ENCODE assay signal across 8 mouse cellular contexts in the genomic region with DNA sequence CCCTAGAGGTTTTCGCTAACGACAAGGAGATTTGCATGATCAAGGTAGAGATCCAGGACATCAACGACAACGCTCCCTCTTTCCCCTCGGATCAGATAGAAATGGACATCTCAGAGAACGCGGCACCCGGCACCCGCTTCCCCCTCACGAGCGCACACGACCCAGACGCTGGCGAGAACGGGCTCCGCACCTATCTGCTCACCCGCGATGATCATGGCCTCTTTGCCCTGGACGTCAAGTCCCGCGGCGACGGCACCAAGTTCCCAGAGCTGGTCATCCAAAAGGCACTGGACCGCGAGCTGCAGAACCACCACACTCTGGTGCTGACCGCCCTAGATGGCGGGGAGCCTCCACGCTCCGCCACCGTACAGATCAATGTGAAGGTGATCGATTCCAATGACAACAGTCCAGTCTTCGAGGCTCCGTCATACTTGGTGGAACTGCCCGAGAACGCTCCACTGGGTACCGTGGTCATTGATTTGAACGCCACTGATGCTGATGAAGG. TPM values are rescaled to one million over a fixed set of nuclear protein-coding genes. Genes with fewer than 3 reads are reported as not detected.
DNase-seq lines count a peak whose midpoint lies in the region; ATAC-seq and TF ChIP-seq lines count a peak whose summit lies in the region.

No protein-coding gene starts in this region.

- WGBS in cerebellum, adult 2 months, result 2% methylated on average over 37 of the region's 37 CpGs
- 4% methylated on average over 37 of the region's 37 CpGs for WGBS in lung, postnatal 0 days
- WGBS in hindbrain, embryonic 14.5 days, result 5% methylated on average over 37 of the region's 37 CpGs
- 4% methylated on average over 37 of the region's 37 CpGs for WGBS in liver, embryonic 14.5 days (ENCODE audit: insufficient replicate concordance)
- 6% methylated on average over 37 of the region's 37 CpGs for WGBS in stomach, embryonic 15.5 days

- peak overlapping the region; percentile 58 for H3K4me2 ChIP-seq in lung, postnatal 0 days (replicated peaks; ENCODE audit: low read depth, low read length)
- H3K4me2 ChIP-seq in hindbrain, embryonic 14.5 days (replicated peaks), result peak overlapping the region; percentile 83
- peak overlapping the region; percentile 41; the same call in 1 of the 2 replicates for H3K4me2 ChIP-seq in liver, embryonic 14.5 days (ENCODE audit: low read depth)
- peak overlapping the region; percentile 91 for H3K4me2 ChIP-seq in stomach, embryonic 15.5 days

- H3K4me3 ChIP-seq in cerebellum, adult 2 months (replicated peaks; ENCODE audit: insufficient read depth, low read depth, low read length), result peak overlapping the region; percentile 64
- peak overlapping the region; percentile 45 for H3K4me3 ChIP-seq in lung, postnatal 0 days (ENCODE audit: low read depth, low read length)
- H3K4me3 ChIP-seq in hindbrain, embryonic 14.5 days (replicated peaks; ENCODE audit: low read length), result peak overlapping the region; percentile 63
- no peak overlapping the region for H3K4me3 ChIP-seq in liver, embryonic 14.5 days (ENCODE audit: insufficient read depth in 1 of 2, low read depth in 2 of 2, low read length in 2 of 2)
- peak overlapping the region; percentile 55 for H3K4me3 ChIP-seq in stomach, embryonic 15.5 days (replicated peaks)

- no peaks in the 10 kb centered on the region for H3K9me3 ChIP-seq in lung, postnatal 0 days (ENCODE audit: low read length)
- no peaks in the 10 kb centered on the region for H3K9me3 ChIP-seq in hindbrain, embryonic 14.5 days (ENCODE audit: control insufficient read depth, low read length)
- H3K9me3 ChIP-seq in liver, embryonic 14.5 days (ENCODE audit: control insufficient read depth, low read length), result no peaks in the 10 kb centered on the region
- H3K9me3 ChIP-seq in stomach, embryonic 15.5 days, result no peaks in the 10 kb centered on the region

- no peaks in the 10 kb centered on the region for H3K36me3 ChIP-seq in lung, postnatal 0 days (ENCODE audit: insufficient read depth, low read length)
- H3K36me3 ChIP-seq in hindbrain, embryonic 14.5 days (replicated peaks; ENCODE audit: control insufficient read depth, insufficient read depth), result no peaks in the 10 kb centered on the region
- no peaks in the 10 kb centered on the region for H3K36me3 ChIP-seq in liver, embryonic 14.5 days (replicated peaks; ENCODE audit: control insufficient read depth, insufficient read depth, low read depth)
- H3K36me3 ChIP-seq in stomach, embryonic 15.5 days, result no peaks in the 10 kb centered on the region

- H3K27me3 ChIP-seq in cerebellum, adult 2 months (ENCODE audit: control insufficient read depth, insufficient read depth, low read length), result peaks cover 6% of the 10 kb centered on the region; the same call in 1 of the 2 replicates
- H3K27me3 ChIP-seq in lung, postnatal 0 days (replicated peaks; ENCODE audit: insufficient read depth, low read length), result peaks cover 19% of the 10 kb centered on the region
- H3K27me3 ChIP-seq in hindbrain, embryonic 14.5 days (ENCODE audit: control insufficient read depth, insufficient read depth, low read length), result peaks cover 6% of the 10 kb centered on the region; the same call in 1 of the 2 replicates
- H3K27me3 ChIP-seq in liver, embryonic 14.5 days (ENCODE audit: control insufficient read depth, insufficient read depth, low read length), result peaks cover 56% of the 10 kb centered on the region
- H3K27me3 ChIP-seq in stomach, embryonic 15.5 days (replicated peaks), result peaks cover 31% of the 10 kb centered on the region

- no peak for ATAC-seq in lung, postnatal 0 days
- no peak for ATAC-seq in hindbrain, embryonic 14.5 days (ENCODE audit: low FRiP score)
- ATAC-seq in liver, embryonic 14.5 days (ENCODE audit: insufficient read depth), result no peak
- no peak for ATAC-seq in stomach, embryonic 15.5 days (ENCODE audit: insufficient read depth, low FRiP score, low read depth)
- no peak for ATAC-seq in megakaryocyte-erythroid progenitor cell, adult 5-6 weeks (replicated peaks; ENCODE audit: low FRiP score, low TSS enrichment, poor library complexity, severe bottlenecking)

- no peak for DNase-seq in cerebellum, adult 2 months
- DNase-seq in cerebellum, adult 11 months, result no peak
- no peak for DNase-seq in lung, postnatal 0 days (ENCODE audit: low spot score)
- DNase-seq in lung, adult 18-20 months, result no peak
- no peak for DNase-seq in hindbrain, embryonic 14.5 days (ENCODE audit: low spot score)
- DNase-seq in liver, embryonic 14.5 days (ENCODE audit: low read depth in 3 of 3, low spot score in 3 of 3), result no peak

- TF ChIP-seq POLR2A in cerebellum, adult 2 months (IDR thresholded peaks at IDR 0.05; ENCODE audit: borderline replicate concordance, insufficient read depth, low read length), result no peak

- TF ChIP-seq EP300 in lung, postnatal 0 days (IDR thresholded peaks at IDR 0.05), result no peak
- TF ChIP-seq EP300 in liver, embryonic 14.5 days (IDR thresholded peaks at IDR 0.05; ENCODE audit: low read depth), result no peak

- H3K9ac ChIP-seq in lung, postnatal 0 days (replicated peaks; ENCODE audit: low read depth), result peak overlapping the region; percentile 48
- H3K9ac ChIP-seq in hindbrain, embryonic 14.5 days, result peak overlapping the region; percentile 67
- no peak overlapping the region for H3K9ac ChIP-seq in liver, embryonic 14.5 days (replicated peaks)
- peak overlapping the region; percentile 9; the same call in 1 of the 2 replicates for H3K9ac ChIP-seq in stomach, embryonic 15.5 days

- H3K4me1 ChIP-seq in cerebellum, adult 2 months (ENCODE audit: control insufficient read depth, insufficient read depth, low read length), result peaks cover 7% of the 10 kb centered on the region; the same call in 1 of the 2 replicates
- H3K4me1 ChIP-seq in lung, postnatal 0 days (ENCODE audit: insufficient read depth, low read depth, low read length), result peaks cover 6% of the 10 kb centered on the region; the same call in 1 of the 2 replicates
- H3K4me1 ChIP-seq in hindbrain, embryonic 14.5 days (replicated peaks; ENCODE audit: control insufficient read depth, insufficient read depth, low read length), result peaks cover 7% of the 10 kb centered on the region; the same call in 1 of the 2 replicates
- no peaks in the 10 kb centered on the region; a peak in 1 of 4 replicates for H3K4me1 ChIP-seq in liver, embryonic 14.5 days (replicated peaks; ENCODE audit: control insufficient read depth in 2 of 2, insufficient read depth in 2 of 2, low read length in 1 of 2)
- peaks cover 17% of the 10 kb centered on the region for H3K4me1 ChIP-seq in stomach, embryonic 15.5 days

- H3K27ac ChIP-seq in cerebellum, adult 2 months (ENCODE audit: insufficient read depth, low read length), result no peak overlapping the region
- peak overlapping the region; percentile 45; the same call in 1 of the 2 replicates for H3K27ac ChIP-seq in lung, postnatal 0 days (ENCODE audit: low read length)
- H3K27ac ChIP-seq in hindbrain, embryonic 14.5 days, result peak overlapping the region; percentile 72
- H3K27ac ChIP-seq in liver, embryonic 14.5 days, result no peak overlapping the region
- H3K27ac ChIP-seq in stomach, embryonic 15.5 days, result no peak overlapping the region

- TF ChIP-seq CTCF in cerebellum, adult 2 months (IDR thresholded peaks at IDR 0.05; ENCODE audit: borderline replicate concordance, insufficient read depth, low read depth, low read length), result no peak
- TF ChIP-seq CTCF in lung, postnatal 0 days (IDR thresholded peaks at IDR 0.05), result no peak
- no peak for TF ChIP-seq CTCF in liver, embryonic 14.5 days (IDR thresholded peaks at IDR 0.05; ENCODE audit: low read depth)

RNA-seq across cellular contexts. Expression of gene Pcdh17, which starts 3.1 kb away (rescaled TPM):
- 8.3 and 9.3 TPM in 2 replicates for polyA plus RNA-seq in cerebellum, adult 2 months (2012; rRNA removed)
- polyA plus RNA-seq in lung, postnatal 0 days (2015; fragmentation: Nextera tagmentation; extraction: Ambion mirVana), result 16.6 and 24.8 TPM in 2 replicates
- polyA plus RNA-seq in hindbrain, embryonic 14.5 days (2014; fragmentation: Nextera tagmentation; extraction: Ambion mirVana), result 32.6 and 36.8 TPM in 2 replicates
- polyA plus RNA-seq in liver, embryonic 14.5 days (2012; rRNA removed), result 0.21 and 0.28 TPM in 2 replicates
- polyA plus RNA-seq in liver, embryonic 14.5 days (2014; fragmentation: Nextera tagmentation; extraction: Ambion mirVana), result 0.57 and 0.73 TPM in 2 replicates
- polyA plus RNA-seq in stomach, embryonic 15.5 days (2015; fragmentation: Nextera tagmentation; extraction: Ambion mirVana), result 6.2 and 6.6 TPM in 2 replicates
- total RNA-seq in megakaryocyte-erythroid progenitor cell, adult 5-6 weeks (2014; fragmentation: Nextera tagmentation), result 0.15 TPM in 2 replicates
- total RNA-seq in megakaryocyte-erythroid progenitor cell, adult 5-6 weeks (2017), result 0.08 TPM in 1 of 2 replicates, not detected in the other

Comparison
In these comparisons a context has a peak if more than half of its experiments do, and no peak if none do; other contexts are left out.
1. H3K27ac ChIP-seq: peak in lung, postnatal 0 days (single experiment) and hindbrain, embryonic 14.5 days (single experiment); none in cerebellum, adult 2 months (single experiment), liver, embryonic 14.5 days (single experiment) and stomach, embryonic 15.5 days (single experiment).
2. H3K4me3 ChIP-seq: peak in cerebellum, adult 2 months (single experiment), lung, postnatal 0 days (single experiment), hindbrain, embryonic 14.5 days (single experiment) and stomach, embryonic 15.5 days (single experiment); none in liver, embryonic 14.5 days (0 of 2).
3. H3K4me2 ChIP-seq: peak in every context shown above with its lines; median percentile 91 in stomach, embryonic 15.5 days; 83 in hindbrain, embryonic 14.5 days; 58 in lung, postnatal 0 days; 41 in liver, embryonic 14.5 days.